Mouse (Mus musculus): ENCODE results near the gene Papss1. TPM values are rescaled to one million over a fixed set of nuclear protein-coding genes. Genes with fewer than 3 reads are reported as not detected.

The Papss1 gene
- total and polyA plus RNA-seq, 2 experiments from 2014 or later, result 107 to 133 TPM

DNA sequence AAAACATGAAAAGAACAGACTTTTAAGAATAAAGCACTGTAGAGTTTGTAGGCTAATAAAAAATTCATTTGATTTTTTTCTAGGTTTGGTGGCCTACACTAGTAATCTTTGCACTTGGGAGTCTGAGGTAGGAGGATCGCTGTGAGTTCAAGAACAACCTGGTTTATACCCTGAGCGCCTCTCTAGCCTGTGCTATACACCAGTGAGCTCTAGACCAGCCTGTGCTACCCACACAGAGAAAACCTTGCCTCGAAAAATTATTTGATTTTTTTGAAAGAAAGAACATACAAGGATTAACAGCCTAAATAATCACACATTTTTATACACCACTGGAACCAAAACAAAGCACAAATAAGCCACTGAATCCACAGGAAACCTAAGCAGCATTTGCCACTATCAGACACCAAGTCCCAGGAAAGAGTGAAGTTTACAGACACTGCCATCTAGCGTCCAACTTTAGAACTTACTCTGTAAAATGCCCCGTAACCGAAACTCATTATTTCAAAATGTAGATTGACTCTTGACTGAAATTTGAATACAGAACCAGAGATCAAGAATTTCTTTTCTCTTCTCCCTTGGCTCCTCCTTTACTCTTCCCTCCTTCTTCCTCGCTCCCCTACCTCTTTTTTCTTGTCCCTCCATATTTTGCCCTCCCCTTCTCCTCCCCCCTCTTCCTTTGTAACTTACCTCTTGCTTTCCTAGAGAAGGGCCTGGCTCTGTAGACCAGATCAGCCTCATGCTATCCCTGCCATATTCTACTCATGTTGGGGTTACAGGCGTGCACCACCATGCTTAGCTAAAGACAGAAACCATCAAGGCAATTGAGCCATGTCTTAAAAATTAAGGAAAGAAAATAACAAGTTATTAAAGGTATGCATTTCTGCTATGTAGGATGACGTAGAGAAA is 12.0 kb upstream of the Papss1 start:
- DNase-seq (ENCODE audit: low spot score), result peak; percentile 84
- no peak overlapping the region for H3K4me3 ChIP-seq (ENCODE audit: low read depth, low read length)
- H3K4me2 ChIP-seq (ENCODE audit: low read depth, low read length, poor library complexity, severe bottlenecking), result no peak overlapping the region
- H3K9ac ChIP-seq (replicated peaks; ENCODE audit: low read length, poor library complexity, severe bottlenecking), result no peak overlapping the region
- H3K27me3 ChIP-seq (ENCODE audit: insufficient read depth, low read length), result no peaks in the 10 kb centered on the region
- no peaks in the 10 kb centered on the region for H3K36me3 ChIP-seq (ENCODE audit: insufficient read depth, low read length)
- ATAC-seq (ENCODE audit: low FRiP score), result 0 out of 2 replicates have a peak, but pooled peaks have one; percentile 56
- H3K27ac ChIP-seq (ENCODE audit: low read depth, low read length), result no peak overlapping the region
- H3K9me3 ChIP-seq (ENCODE audit: low read length), result no peaks in the 10 kb centered on the region
- 40% methylated on average over 9 of the region's 9 CpGs for WGBS
- peak; percentile 87 for TF ChIP-seq CTCF (IDR thresholded peaks at IDR 0.05)
- H3K4me1 ChIP-seq (ENCODE audit: insufficient read depth, low read length), result no peaks in the 10 kb centered on the region

DNA sequence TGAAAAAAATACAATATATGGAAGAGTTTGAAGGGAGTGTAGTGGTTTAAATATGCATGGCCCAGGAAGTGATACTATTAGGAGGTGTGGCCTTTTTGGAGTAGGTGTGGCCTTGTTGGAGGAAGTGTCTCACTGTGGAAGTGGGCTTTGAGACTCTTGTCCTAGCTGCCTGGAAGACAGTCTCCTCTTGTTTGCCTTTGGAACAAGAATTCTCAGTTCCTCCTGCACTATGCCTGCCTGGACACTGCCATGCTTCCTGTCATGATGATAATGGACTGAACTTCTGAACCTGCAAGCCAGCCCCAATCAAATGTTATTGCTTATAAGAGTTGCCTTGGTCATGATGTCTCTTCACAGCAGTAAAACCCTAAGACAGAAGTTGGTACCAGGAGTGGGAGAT is 8.8 kb upstream of the Papss1 start:
- Histone ChIP-seq H3K4me1 (ENCODE audit: insufficient read depth, low read length) (no peaks in the 10 kb centered on the region), H3K4me2 (ENCODE audit: low read depth, low read length, poor library complexity, severe bottlenecking) (no peak overlapping the region), H3K27ac (ENCODE audit: low read depth, low read length) (no peak overlapping the region), H3K36me3 (ENCODE audit: insufficient read depth, low read length) (no peaks in the 10 kb centered on the region), H3K9me3 (ENCODE audit: low read length) (no peaks in the 10 kb centered on the region), H3K27me3 (ENCODE audit: insufficient read depth, low read length) (no peaks in the 10 kb centered on the region), H3K9ac (replicated peaks; ENCODE audit: low read length, poor library complexity, severe bottlenecking) (no peak overlapping the region), H3K4me3 (ENCODE audit: low read depth, low read length) (no peak overlapping the region)
- no peak for DNase-seq (ENCODE audit: low spot score)
- TF ChIP-seq CTCF (IDR thresholded peaks at IDR 0.05), result no peak
- no peak for ATAC-seq (ENCODE audit: low FRiP score)

DNA sequence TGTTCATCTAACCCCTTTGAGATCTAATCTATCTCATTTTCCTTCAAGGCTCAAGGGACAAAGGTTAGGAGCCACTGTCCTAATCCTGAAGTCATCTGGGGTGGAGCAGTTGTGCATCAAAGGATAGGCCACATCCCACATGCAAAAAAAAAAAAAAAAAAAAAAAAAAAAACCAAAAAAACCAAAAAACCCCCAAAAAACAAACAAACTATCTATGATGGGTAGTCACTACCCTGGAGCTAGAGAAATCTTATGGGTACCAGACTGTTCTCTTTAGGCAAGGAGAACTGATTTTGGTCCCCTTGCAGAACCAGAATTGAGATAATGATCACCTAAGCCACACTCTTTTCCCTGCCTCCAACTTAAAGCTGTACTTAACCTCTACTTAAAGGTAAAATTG is 3.0 kb upstream of the Papss1 start:
- H3K27me3 ChIP-seq (ENCODE audit: insufficient read depth, low read length), result no peaks in the 10 kb centered on the region
- DNase-seq (ENCODE audit: low spot score) (no peak), ATAC-seq (ENCODE audit: low FRiP score) (no peak)
- no peak overlapping the region for H3K4me2 ChIP-seq (ENCODE audit: low read depth, low read length, poor library complexity, severe bottlenecking)
- H3K36me3 ChIP-seq (ENCODE audit: insufficient read depth, low read length), result no peaks in the 10 kb centered on the region
- TF ChIP-seq CTCF (IDR thresholded peaks at IDR 0.05), result no peak
- no peak overlapping the region for H3K27ac ChIP-seq (ENCODE audit: low read depth, low read length)
- H3K9me3 ChIP-seq (ENCODE audit: low read length), result no peaks in the 10 kb centered on the region
- peaks cover 6% of the 10 kb centered on the region; the same call in 1 of the 2 replicates for H3K4me1 ChIP-seq (ENCODE audit: insufficient read depth, low read length)
- H3K4me3 ChIP-seq (ENCODE audit: low read depth, low read length), result no peak overlapping the region
- no peak overlapping the region for H3K9ac ChIP-seq (replicated peaks; ENCODE audit: low read length, poor library complexity, severe bottlenecking)

DNA sequence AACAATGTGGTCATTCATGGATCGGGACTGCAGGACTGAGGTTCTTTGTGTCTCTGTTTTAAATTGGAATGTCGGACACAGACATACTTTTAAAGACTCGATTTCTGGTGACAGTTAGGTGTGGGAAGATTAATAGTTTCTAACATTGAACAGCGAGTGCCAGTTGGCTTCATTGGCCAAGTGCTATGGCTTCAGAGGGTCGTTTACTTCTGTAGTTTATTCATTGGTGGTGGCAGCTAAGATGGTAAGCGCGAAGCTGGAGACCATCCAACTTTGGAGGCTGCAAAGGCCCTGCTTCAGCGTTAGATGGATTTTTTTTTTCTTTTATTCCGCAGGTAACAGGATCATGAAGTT is 666 bp downstream of the Papss1 start:
- no peak for ATAC-seq (ENCODE audit: low FRiP score)
- Histone ChIP-seq H3K9ac (replicated peaks; ENCODE audit: low read length, poor library complexity, severe bottlenecking) (peak overlapping the region; percentile 84), H3K9me3 (ENCODE audit: low read length) (no peaks in the 10 kb centered on the region), H3K4me1 (ENCODE audit: insufficient read depth, low read length) (peaks cover 6% of the 10 kb centered on the region; the same call in 1 of the 2 replicates), H3K27me3 (ENCODE audit: insufficient read depth, low read length) (no peaks in the 10 kb centered on the region), H3K4me2 (ENCODE audit: low read depth, low read length, poor library complexity, severe bottlenecking) (peak overlapping the region; percentile 70), H3K4me3 (ENCODE audit: low read depth, low read length) (peak overlapping the region; percentile 92), H3K36me3 (ENCODE audit: insufficient read depth, low read length) (no peaks in the 10 kb centered on the region), H3K27ac (ENCODE audit: low read depth, low read length) (peak overlapping the region; percentile 96)
- no peak for TF ChIP-seq CTCF (IDR thresholded peaks at IDR 0.05)
- DNase-seq (ENCODE audit: low spot score), result peak; percentile 58
- 1% methylated on average over 9 of the region's 9 CpGs for WGBS

DNA sequence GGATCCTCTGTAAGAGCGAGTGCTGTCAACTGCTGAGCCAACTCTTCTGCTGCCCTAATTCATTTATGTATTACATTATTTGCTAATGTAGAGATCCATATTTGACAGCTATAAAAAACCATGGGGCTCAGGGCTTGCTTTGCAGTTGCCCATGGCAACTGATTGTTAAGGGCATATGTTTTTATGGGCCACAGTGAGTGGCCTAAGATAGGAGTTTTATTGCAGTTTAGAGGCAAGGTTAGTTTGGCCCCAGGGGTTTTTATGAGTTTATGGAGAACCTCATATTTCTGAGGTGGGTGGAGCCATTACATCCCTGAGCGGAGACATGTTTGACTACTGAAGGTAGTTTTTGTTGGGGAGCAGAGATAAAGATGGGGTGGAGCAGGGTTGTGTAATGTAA is 1.7 kb downstream of the Papss1 start:
- Histone ChIP-seq H3K4me1 (ENCODE audit: insufficient read depth, low read length) (peaks cover 6% of the 10 kb centered on the region; the same call in 1 of the 2 replicates), H3K4me2 (ENCODE audit: low read depth, low read length, poor library complexity, severe bottlenecking) (peak overlapping the region; percentile 70), H3K27ac (ENCODE audit: low read depth, low read length) (no peak overlapping the region), H3K4me3 (ENCODE audit: low read depth, low read length) (peak overlapping the region; percentile 92; the same call in 1 of the 2 replicates), H3K9me3 (ENCODE audit: low read length) (no peaks in the 10 kb centered on the region), H3K36me3 (ENCODE audit: insufficient read depth, low read length) (no peaks in the 10 kb centered on the region), H3K9ac (replicated peaks; ENCODE audit: low read length, poor library complexity, severe bottlenecking) (0 out of 2 replicates have a peak overlapping the region, but pooled peaks have one; percentile 84), H3K27me3 (ENCODE audit: insufficient read depth, low read length) (no peaks in the 10 kb centered on the region)
- 80% methylated on average over 2 of the region's 2 CpGs for WGBS
- TF ChIP-seq CTCF (IDR thresholded peaks at IDR 0.05), result no peak
- no peak for DNase-seq (ENCODE audit: low spot score)
- no peak for ATAC-seq (ENCODE audit: low FRiP score)

DNA sequence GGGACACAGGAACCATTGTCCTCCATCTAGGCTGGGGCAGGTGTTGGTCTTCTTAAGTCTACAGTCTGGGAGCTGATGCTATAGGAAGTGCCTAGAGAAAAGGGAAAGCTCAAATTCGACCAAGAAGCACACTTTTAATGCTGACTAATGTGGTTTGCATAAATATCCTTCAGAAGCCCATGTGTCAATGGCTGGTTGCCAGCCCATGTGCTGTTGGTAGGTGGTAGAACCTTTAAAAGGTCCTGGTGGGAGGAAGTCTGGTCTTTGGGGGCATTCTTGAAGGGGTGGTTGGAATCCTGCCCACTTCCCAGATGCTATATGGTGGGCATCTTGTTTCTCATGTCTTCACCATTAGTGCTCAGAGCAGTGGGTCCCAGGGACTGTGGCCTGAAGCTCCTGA is 5.9 kb downstream of the Papss1 start:
- WGBS, result 82% methylated on average over 1 of the region's 1 CpGs
- no peak for TF ChIP-seq CTCF (IDR thresholded peaks at IDR 0.05)
- peaks cover 6% of the 10 kb centered on the region; the same call in 1 of the 2 replicates for H3K4me1 ChIP-seq (ENCODE audit: insufficient read depth, low read length)
- no peak overlapping the region for H3K9ac ChIP-seq (replicated peaks; ENCODE audit: low read length, poor library complexity, severe bottlenecking)
- H3K27ac ChIP-seq (ENCODE audit: low read depth, low read length), result no peak overlapping the region
- H3K4me3 ChIP-seq (ENCODE audit: low read depth, low read length), result no peak overlapping the region
- no peak for DNase-seq (ENCODE audit: low spot score)
- H3K36me3 ChIP-seq (ENCODE audit: insufficient read depth, low read length), result no peaks in the 10 kb centered on the region
- ATAC-seq (ENCODE audit: low FRiP score), result no peak
- no peaks in the 10 kb centered on the region for H3K9me3 ChIP-seq (ENCODE audit: low read length)
- H3K27me3 ChIP-seq (ENCODE audit: insufficient read depth, low read length), result no peaks in the 10 kb centered on the region
- no peak overlapping the region for H3K4me2 ChIP-seq (ENCODE audit: low read depth, low read length, poor library complexity, severe bottlenecking)
